Mouse (Mus musculus): ENCODE data around the gene Abhd12b.
"Not testable (repeated sequence)": the region's sequence is repeated elsewhere in the genome, so short reads cannot be mapped to it uniquely, and the experiment has no call there.

Gene Abhd12b

DNA sequence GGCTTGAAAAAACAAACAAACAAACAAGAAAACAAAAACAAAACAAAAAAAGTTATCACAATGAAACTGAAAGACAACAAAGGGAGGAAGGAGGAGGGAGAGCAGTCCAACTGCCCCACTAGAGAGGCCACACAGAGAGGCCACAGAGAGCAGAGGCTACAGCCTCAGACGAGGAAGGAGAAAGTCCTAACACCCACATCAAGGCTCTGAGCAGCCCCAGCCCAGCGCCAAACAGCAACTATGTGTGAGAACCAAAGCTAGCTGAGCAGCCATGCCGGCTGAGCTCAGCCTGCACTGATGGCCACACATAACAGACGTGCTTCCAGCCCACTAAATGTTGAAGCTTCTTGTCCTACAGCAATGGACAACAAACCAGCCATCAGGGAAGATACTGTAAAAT, 14.1 kb upstream of the Abhd12b start:
- DNase-seq (ENCODE audit: low spot score in 2 of 2) = no peak

DNA sequence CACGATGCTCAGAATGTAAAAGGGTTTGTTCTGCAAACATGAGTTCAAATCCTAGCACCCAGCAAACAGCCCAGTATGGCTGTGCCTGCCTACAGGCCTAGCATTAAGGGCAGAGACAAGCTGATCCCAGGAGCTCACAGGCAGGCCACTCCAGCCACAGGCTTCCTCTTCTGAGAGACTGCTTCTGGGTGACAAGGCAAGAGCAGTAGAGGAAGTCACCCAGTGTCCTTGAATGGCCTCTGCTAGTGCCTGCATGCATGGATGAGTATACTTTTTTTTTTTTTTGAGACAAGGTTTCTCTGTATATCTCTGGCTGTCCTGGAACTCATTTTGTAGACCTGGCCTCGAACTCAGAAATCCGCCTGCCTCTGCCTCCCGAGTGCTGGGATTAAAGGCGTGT, 13.4 kb upstream of the Abhd12b start:
- DNase-seq (ENCODE audit: low spot score in 2 of 2) = peak in 1 of 2 experiments; percentile 11

DNA sequence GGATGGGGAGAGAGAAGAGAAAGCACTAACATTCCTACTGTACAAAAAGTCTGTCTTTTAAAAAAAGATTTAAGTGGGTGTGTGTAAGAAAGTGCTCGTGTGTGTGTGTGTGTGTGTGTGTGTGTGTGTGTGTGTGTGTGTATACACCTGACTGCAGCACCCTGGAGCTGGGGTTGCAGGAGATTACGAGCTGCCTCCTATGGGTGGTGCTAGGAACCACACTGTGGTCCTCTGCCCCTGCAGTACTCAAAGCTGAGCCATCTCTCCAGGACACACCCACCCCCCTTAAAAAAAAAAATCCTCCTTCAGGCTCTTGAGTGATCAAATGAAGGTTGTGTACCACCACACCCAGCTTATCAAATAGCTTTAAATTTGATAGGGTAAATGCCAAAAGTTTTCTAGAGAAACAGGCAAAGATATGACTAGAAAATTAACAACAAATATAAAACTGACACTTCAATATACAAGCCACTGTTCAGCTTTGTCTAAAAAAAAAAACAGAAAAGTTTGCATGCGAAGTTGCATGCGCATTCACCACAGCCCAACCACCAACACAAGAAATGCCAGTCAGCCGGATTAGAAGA, 12.9 kb upstream of the Abhd12b start:
- no peak for DNase-seq (ENCODE audit: low spot score in 2 of 2)

DNA sequence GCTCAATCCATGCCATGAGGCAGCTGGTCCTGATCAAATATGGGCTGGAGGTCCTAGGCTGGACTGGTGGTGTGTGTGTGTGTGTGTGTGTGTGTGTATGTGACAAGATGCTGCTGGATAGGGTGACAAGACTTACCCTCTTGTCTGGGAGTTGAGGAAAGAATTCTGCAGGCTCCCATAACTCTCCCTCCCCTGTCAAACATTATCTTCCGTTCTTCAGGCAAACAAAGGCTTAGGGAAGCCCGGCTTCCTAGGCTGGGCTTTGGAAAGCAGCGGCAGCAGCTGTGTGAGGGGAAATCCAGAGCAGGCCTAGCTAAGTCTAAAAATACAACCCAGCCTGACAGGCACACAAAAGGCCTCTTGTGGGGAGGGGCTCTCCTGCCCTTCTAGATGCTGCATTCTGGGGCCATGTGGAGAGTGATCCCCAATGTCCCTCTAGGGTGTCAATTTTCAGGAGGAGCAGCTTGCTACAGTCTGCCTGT, 9.8 kb upstream of the Abhd12b start:
- not testable (repeated sequence) for DNase-seq (ENCODE audit: low spot score in 2 of 2)

DNA sequence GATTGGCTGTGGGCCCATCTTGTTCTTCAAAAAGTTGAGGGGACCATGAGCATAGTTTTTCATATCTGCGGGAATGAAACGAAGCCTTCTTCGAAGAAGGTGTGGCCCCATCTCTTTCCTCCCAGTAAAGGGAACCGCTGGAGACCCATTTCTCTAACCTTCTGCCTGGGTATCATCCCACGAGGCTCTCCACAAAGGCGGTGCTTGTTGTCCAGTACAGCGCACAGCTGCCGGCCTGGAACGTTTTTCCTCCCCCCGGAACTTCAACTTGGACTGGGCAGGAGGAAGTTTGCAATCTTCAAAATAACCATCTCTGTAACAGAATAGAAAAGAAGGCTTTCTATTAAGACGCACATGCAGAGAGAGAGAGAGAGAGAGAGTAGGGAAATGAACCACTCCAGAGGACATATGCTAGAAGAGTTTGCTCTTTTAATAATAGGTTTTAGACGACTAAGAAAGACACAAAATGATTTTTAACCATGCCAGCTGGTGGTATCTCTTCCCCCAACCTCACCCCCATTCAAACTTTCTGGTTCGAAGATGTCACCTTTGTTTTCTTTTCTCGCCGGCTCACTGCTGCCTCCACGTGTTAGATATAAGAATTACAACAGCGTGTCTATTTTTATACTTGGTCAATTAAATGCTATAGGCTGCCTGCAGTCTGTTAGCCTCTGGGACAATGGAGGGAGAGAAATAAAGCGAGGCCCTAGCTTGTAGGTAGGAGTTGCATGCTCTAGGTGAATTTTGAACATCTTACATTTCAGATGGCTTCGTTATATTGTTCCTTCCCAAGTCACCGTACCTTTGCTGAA, 9.1 kb upstream of the Abhd12b start:
- DNase-seq (ENCODE audit: low spot score in 2 of 2) = peak; percentile 21 to 52

DNA sequence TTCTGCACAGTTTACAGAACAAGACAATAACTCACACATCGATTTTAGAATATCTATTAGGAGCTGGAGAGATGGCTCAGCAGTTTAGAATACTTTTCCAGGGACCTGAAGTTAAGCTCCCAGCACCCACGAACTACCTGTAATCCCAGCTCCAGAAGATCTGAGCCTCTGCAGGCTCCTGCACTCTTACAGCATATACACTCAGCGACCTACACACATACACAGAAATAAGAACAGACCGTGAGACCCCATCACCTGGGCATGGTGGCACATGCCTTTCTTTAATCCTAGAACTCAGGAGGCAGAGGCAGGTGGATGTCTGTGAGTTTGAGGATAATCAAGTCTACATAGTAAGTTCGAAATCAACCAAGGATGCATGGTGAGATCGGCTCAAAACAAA, 8.4 kb upstream of the Abhd12b start:
- no peak for DNase-seq (ENCODE audit: low spot score in 2 of 2)

DNA sequence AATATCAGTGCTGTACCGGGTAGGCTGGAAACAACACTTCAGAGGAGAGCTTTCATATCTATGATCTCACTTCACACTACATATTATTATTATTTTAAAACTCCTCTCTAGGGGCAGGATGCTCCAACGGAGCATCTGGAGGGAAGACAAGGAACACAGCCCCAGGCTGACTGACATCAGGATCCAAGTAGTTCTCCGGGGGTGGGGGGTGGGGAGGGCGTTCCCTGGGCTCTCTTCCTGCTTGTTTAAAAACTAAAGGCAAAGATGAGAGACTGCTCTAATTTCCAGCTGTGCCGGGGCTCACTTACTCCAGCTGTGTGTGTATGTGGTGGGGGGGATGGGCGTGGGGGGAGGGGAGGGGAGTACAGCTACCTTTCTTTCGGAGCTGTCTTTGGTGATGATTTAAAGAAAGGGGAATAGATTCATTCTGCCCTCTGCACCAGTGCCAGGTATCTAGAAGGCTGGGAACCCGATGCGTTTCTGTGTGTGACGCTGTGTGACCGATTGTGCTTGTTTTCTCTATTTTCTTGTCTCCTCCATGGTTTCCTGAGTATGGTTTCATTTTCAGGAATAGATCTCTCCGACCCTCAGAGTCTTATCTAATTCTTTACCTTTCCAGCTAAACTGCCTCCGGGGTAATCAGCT, 5.8 kb upstream of the Abhd12b start:
- DNase-seq (ENCODE audit: low spot score in 2 of 2) = no peak

DNA sequence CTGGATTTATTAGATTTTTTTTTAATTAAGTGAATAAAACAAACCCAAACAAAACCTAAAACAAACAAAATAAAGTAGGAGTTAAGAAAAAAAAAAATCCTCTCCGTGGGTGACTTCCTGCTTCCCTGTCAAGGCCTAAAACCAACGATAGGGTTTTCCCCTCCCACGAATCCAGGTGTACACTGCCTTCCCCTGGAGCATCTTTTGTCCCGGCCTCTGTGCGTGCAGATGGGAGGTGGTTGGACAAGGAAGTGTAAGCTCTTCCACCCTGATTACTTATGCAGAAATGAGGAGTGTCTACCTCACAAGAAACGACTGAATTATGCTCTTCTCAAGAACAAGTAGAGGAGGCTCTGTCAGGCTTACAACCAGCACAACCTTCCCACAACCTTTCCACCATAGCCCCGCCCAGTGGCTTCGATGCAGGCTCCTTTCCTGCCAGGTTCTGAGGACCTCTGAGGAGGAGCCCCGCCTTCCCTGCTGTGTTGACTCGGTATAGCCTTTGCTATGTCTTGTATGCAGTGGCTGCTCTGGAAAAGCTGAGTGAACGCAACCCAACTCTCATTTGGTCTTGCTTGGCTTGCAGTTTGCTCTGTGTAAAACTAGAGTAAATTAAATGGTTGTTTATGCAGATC, 5.2 kb upstream of the Abhd12b start:
- DNase-seq (ENCODE audit: low spot score in 2 of 2) = no peak

DNA sequence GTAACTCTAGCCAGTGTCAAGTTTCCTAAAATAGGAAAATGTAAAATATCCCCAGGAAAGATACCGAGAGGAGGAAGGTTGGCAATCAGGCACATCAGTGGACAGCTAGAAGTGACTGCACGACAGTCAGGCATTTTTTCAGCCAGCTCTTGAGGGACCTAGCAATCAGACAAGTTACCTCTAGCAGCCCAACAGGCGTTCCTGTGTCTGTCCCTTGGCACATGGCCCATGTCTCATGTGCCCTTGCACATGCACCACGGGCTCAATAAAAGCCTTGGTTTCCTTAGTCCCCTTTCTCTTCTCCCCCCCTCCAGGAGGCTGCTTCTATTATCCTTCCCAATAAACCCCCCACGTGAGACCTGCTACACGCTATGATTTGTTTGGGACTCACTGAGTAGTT, 2.3 kb downstream of the Abhd12b start:
- DNase-seq (ENCODE audit: low spot score in 2 of 2) = no peak

DNA sequence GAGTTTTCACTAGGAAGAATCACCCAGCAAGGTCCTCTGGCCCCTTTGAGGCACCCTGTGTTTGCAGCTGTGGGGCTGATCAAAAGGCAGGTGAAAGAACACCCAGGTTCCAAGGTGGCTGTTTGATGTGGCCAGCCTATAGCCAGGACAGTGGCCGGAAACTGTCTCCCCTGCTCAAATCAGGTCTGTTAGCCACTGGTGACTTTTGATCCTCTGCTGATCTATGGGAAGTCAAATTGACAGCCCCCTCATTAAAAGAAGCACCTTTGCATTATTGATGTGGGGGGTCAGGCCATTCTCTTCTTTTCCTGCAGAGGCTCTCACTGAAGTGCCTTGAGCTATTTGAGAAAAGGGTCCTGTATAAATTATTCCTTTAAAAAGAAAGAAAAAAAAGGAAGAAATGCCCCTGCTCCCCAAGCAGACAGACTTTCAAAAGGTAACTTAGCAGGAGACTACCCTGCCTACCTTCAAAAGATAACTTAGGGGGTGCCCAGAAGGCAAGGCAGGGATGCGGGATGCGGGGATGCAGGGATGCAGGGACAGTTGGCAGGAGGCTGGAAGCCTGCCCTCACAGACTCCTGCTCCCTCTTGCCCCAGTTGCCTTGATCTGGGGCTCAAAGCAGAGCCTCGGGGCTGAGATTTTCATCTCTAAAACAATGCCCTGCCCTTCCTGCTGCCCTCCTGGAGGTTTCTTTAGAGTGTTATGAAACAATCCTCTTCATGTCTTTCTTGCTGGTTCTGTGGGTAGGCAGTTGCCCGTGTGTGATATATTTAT, 3.5 kb downstream of the Abhd12b start:
- DNase-seq (ENCODE audit: low spot score in 2 of 2) = no peak

DNA sequence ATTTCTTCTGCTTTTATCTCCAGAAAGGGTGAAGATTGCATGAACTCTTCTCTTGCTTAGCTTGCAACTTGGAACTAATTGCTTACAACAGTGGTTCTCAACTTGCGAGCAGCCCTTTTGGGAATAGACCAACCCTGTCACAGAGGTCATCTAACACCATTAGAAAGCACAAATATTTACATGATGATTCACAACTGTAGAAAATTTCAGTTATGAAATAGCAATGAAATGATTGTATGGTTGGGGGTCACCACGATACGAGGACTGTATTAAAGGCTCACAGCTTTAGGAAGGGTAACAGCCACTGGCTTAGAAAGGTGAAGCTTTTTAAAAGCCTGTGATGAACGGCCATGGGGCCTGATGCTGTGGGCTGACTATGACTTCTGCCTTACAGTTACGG, 7.1 kb downstream of the Abhd12b start:
- no peak for DNase-seq (ENCODE audit: low spot score in 2 of 2)

DNA sequence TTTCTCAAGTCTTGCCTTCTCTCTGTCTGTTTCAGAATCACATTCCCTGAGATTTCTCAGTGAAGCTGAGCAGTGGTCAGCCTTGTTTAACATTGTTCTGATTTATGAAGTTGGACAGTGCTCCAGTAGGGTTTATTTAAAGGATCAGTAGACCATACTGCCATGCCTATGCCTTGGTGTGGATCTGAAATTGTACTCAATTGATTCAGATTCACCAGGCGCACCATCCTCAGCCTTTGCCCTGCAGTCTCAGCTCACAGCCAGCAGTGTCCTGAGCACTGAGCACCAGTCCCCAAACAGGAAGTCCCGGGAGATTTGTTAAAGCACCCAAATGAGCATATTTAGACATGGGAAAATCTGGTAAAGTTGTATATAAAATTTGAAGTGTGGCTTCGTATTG, 10.8 kb downstream of the Abhd12b start:
- DNase-seq (ENCODE audit: low spot score in 2 of 2) = no peak

DNA sequence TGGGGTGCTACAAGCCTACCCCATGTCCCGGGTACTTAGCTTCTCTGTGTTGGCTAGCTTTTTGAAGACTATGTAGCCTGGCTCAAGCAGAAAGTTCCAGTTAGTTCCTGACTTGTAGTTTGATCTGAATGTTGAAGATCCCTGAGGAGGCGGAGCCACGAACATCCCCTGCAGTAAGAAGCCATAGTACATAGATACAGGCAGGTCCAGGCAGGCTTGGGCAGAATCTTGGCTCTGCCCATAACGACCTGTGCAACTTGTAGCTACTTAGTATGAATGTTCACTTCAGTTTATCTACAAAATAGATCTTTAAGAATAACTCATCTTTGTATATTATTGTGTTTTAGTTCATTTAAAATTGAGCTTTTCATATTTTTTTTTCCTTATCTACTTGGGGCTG, 14.0 kb downstream of the Abhd12b start:
- no peak for DNase-seq (ENCODE audit: low spot score in 2 of 2)

DNA sequence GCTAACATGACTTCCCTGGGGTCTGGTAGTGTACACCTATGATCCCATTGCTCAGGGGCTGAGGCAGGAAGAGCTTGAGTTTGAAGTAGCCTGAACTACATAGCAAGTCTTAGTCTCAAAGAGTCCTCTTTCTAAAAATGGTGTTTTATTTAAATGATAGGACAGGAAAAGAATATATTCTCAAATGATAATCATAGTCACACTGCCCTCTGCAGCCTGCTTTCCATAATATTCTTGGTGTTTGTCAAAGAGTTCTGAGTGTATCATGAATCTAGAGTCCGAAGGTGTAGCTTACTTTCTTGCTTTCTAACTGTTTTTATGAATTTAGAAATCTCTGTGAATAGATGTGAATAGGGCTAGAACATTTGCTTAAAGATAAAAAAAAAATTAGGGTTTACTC, 16.0 kb downstream of the Abhd12b start:
- no peak for DNase-seq (ENCODE audit: low spot score in 2 of 2)

DNA sequence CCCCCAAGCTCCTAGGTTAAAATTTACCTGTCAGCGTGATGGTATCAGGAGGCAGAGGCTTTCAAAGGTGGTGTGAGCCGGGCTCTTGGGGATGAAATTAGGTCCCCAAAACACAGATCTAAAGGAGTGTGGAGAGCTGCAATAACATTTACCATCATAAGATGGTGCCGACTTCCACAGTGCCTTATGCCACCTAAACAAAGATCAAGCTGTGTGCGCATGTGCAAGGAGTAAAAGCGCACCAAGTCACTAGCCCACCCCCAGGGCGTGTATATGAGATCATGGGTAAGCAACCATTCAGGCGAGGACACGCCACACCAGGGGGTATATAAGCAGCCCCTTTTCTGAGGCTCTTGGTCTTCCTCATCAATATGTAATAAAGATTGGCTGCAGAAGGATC, 29.6 kb downstream of the Abhd12b start:
- not testable (repeated sequence) for DNase-seq (ENCODE audit: low spot score in 2 of 2)

DNA sequence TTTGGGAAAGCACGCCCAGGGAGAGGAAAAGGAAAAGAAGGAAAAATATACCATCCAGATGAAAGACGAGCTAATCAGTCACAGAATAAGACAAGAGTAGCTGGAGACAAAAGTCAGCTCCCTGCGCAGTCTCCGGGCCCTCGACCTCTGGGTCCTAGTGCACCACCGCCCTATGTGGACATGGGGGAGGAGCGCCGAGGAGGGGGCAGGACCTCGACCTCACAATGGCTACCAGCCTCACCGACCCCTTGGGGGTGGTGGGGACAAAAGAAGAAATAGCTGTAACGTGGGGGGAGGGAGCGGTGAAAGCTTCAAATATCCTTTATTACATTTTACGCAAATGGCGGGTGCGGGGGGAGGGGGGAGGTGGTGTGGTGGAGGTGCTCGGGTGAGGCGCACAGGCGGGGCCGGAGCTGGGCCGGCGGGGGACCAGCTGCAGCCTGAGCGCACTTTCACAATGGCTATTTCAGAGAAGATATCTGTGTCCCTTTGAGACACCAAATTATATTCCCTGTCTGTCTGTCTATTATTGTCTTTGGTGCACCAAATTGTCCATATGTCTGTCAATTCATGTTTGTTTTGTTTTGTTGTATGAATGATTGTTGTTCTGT, 30.3 kb downstream of the Abhd12b start:
- DNase-seq (ENCODE audit: low spot score in 2 of 2) = no peak

DNA sequence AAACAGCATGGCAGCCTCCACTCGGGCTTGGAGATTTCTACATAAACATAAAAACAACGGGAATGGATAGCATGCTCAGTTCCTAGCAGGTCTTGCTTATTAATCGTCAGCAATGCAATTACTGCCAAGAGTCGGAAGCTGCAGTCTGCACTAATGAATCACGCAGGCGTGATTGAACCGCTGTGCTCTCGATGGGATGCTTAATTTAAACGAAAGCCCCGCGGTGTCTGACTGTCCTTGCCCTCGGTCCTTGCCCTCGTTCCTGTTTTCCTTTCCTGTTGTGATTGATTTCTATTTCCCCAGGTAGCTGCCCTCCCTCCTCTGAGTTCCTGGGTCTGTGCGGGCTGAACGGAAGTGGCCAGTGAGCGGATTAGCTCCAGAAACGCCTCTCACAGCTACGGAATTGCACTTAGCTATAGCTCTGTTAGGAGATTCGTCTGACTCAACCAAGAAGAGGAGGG, 38.4 kb downstream of the Abhd12b start:
- no peak for DNase-seq (ENCODE audit: low spot score in 2 of 2)

DNA sequence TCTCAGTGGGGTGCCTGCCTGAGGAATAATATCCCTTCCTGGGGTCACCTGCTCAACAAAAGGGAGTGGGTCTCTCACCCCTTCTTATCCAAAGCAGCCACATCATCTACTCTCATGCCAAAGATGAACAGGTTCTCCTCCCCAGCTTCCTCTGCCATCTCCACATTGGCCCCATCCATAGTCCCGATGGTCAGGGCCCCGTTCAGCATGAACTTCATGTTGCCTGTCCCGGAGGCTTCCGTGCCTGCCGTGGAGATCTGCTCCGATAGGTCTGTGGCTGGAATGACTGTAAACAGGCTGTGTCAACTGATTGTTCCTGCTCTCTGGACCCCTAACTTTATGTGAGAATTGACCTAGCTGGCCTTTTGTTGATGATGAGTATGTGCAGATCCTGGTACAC, 41.5 kb downstream of the Abhd12b start:
- no peak for DNase-seq (ENCODE audit: low spot score in 2 of 2)

DNA sequence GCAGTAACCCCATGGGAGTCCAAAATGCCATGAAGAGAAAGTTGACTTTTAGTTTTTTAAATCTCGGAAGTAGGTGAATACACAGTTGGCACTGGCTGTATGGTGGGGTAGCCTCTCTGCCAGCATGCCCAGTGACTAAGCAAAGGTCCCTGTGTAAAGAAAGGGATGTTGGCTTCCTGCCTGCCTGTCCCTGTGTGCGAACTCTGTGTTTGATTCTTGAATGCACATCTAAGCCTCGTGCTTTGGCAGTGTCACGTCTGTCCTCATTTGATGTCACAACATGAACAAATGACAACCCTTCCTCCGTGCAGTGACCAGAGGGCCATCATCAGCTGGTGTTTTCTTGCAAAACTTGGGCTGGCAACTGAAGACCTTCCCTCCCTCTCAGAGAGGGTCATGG, 42.4 kb downstream of the Abhd12b start:
- no peak for DNase-seq (ENCODE audit: low spot score in 2 of 2)

DNA sequence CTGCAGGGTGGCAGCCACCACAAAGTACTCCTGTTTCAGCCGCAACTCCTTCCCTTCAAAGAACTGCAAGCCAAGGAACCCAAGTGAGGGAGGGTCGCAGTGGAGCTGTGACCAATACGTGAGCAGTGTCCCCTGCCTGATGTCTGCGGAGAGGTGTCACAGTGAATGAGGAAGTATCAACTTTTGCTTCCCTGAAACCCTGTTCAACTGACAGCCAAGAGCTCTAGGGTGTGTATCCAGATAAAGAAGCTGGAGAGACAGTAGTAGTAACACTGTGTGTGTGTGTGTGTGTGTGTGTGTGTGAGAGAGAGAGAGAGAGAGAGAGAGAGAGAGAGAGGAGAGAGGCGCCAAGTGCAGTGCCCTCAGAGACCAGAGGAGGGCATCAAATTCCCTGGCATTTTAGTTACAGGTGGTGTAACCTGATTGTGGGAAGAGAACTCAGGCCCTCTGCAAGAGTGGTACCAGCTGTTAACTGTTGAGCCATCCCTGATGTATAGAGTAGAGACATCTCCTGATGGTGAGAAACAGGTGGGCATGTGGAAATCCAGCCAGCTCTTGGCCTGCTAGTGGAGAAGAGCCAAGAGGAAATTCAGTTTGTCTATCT, 48.1 kb downstream of the Abhd12b start:
- DNase-seq (ENCODE audit: low spot score in 2 of 2) = no peak

DNA sequence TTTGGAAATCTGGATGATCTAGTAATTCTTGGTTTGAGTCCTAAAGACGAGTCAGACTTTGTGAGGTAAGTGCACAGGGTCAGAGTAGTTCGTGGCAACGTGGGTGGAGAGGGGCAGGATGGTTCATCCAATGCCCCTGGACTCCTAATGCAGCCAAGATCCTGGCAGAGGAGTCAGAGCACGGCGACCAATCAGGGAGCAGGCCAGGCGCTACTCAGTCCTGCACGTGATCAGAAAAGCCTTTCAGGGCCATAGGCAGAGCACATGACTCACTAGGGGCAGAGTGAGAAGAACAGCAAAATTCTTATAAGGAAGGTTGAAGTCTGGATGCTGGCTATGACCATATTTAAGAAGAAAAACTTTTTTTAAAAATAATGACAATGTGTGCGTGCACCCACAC, 50.5 kb downstream of the Abhd12b start:
- no peak for DNase-seq (ENCODE audit: low spot score in 2 of 2)

Data from spleen, postnatal 14 days (tissue).